Mouse (Mus musculus): Measurements from ENCODE around the gene Adap1.
A peak's percentile ranks its signal among the peaks of the same experiment; 100 is the strongest.

Gene Adap1

DNA sequence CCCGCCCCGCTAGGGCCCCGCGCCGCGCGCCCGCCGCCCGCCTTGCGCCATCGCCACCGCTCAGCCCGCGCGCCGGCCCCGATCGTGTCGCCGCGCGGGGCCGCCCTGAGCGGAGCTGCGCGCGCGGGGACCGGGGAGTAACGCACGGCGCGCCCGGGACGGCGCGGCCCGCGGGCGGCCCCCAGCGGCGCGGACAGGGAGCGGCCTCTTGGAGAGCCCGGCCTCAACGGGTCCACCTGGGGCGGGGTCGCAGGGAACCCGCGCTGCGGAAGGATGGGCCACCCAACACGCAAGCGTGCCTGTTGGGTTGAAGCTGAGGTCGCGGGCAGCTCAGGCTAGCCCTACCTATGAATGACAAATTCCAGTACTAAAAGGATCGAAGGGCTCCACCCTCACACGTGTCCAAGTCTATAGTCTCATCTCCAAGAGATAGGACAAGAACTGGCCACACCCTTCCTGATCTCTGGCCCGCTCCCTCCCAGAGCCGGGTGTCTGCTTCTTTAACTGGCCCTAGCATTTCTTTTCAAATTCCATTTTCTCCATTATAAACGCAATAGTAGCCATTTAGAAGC is at the start of gene Adap1:
TSS of gene Adap1 (minus strand) at position 228 of the 572 bp plus-strand sequence.
- peak; percentile 82 for DNase-seq (ENCODE audit: low read depth)

DNA sequence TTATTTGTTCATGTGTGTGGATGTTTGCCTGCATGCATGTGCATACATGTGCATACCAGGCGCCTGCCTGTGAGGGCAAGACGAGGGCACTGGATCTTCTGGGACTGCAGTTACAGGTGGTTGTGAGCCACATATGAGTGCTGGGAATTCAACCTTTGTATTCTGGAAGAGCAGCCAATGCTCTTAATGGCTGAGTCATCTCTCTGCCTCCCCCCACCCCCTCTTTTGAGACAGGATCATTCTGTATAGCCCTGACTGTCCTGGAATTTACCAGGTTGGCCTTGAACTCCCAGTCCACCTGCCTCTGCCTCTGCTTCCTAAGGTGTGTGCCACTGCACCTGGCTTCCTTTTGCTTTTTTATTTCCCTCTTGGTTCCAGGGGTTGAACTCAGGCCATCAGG is 49.4 kb upstream of the Adap1 start:
- no peak for DNase-seq (ENCODE audit: low read depth)

DNA sequence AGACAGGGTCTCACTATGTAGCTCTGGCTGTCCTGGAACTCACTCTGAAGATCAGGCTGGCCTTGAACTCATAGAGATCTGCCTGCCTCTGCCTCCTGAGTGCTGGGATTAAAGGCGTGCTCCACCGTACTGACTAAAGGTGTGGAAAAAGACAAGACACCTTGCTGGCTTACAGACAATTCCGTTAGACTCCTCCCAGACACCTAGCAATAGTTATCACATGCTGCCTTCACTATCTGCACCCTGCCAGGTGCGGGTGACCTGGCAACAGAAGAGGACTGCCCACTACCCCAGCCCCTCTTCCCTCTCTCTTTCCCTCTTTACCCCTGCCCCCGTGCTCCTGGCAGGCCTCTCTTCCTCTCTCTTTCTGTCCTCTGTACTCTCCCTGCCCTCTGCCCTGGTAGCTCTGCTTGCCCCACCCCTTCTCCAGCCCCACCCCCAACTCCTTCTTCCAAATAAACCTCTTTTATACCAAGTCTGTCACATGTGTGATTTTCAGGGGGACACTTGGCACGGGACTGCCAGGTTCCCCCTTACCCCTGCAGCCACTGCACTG is 48.5 kb upstream of the Adap1 start:
- DNase-seq (ENCODE audit: low read depth) = no peak

DNA sequence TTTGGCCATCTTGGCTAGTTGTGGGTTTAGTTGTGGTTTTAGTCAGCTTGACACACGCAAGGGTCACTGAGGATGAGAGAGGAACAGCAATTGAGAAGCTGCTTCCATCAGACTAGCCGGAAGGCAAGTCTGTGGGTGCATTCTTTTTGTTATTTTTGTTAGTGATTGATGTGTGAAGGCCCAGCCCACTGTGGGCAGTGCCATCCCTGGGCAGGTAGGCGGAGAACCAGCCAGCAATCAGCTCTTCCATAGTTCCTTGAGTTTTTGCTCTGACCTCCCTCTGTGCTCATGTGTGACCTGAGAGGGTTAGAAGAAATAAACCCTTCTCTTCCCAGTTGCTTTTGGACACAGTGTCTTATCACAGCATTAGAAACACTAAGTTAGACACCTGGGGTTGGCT is 47.7 kb upstream of the Adap1 start:
- peak; percentile 69 for DNase-seq (ENCODE audit: low read depth)

DNA sequence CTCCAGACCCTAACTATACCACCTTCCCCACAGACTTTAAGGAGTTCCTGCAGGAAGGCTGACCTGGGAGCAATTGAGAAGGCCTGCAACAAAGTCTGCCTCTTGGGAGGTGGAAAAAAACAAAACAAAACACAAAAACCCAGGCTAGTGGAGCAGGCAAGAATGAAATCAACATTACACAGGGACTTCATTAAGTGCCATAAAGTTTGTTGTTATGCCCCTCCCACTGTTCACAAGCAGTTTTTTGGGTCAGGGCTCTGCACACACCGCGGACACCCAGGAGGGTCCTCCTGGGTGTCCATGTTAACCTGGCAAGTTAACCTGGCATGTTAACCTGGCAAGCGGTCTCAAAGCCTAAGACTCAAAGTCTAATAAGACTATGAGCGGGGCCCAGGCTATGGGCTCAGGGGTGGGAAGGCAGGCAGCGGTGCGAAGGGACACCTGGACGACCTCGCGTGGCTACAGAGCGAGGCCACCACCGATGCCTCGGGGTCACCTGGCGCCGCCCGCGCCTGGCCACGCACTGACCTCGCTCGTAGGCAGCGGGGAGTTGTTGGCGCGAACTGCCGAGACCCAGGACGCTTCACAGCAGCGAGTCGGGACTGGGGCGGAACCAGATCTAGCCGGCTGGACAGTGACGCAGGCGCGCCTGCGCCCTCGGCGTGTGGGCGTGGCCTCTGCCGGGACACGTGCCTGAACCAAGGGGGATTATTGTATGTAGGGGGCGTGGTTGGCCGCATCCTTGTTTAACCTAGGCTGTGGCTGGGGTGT is 46.4 kb upstream of the Adap1 start:
- peak; percentile 95 for DNase-seq (ENCODE audit: low read depth)

DNA sequence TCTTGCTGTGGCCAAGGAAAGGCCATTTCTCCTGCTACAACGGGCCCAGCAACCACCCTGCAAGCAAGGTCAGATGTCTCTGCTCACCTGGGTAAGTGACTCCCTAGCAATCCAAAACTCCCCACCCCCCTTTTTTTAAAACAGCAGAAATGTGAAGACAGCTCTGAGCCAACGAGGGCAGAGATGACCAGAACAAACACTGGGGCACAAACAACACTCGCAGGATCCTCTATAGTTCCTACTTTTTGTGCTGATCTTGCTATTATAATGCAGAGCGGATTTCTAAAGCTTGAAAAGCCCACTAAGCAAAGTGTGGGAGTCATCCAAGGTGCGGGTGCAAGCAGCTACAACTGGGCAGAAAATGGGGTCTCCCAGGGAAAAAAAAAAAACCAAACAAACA is 45.7 kb upstream of the Adap1 start:
- DNase-seq (ENCODE audit: low read depth) = no peak

DNA sequence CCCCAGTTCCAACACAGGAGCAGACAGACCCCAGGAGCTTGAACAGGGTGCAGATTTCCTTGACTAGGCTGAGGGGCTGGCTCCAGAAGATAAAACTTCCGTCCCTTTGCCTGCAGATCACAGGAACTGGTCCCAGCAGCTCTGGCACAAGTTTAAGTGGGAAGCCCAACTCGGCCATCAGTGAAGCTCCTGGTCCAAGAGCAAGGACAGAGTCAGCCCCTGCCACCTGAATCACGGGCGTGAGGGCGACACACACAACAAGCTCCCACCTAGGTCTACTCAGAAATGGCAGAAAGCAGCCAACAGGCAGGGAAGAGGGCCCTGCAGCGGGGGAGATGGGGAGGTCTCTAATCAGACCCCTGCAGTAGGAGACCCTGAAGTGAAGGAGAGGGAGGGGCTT is 44.9 kb upstream of the Adap1 start:
- DNase-seq (ENCODE audit: low read depth) = no peak

DNA sequence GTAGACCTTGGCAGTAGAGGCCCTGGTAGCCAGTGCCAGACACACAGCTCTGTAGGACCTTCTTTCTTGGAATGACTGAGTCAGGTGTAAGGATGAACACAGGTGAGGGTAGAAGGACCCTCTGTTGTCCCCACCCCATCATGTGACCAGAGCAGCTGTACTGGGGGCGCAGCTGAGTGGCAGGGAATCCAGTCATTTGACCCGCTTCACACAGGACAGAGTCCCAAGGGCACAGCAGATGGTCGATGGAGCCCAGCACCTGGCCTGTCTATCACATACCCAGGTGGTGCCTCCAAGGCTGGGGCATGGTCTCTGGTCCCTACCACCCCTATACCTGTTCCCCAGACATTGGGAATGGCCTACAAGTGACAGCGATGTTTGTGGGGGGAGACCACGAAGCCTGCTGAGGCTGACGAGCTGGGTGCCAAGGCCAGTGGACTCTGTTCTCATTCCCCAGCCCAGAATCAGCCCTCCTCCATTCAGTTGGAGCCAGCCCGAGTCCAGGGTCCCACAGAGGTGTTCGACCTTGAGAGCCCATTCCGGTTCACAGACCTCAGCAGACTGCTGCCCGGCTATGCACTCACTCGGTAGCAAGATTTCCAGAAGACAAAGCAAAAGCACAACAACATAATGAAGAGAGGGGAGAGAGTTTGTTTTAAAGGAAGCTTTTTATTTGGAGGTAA is 43.4 kb upstream of the Adap1 start:
- no peak for DNase-seq (ENCODE audit: low read depth)

DNA sequence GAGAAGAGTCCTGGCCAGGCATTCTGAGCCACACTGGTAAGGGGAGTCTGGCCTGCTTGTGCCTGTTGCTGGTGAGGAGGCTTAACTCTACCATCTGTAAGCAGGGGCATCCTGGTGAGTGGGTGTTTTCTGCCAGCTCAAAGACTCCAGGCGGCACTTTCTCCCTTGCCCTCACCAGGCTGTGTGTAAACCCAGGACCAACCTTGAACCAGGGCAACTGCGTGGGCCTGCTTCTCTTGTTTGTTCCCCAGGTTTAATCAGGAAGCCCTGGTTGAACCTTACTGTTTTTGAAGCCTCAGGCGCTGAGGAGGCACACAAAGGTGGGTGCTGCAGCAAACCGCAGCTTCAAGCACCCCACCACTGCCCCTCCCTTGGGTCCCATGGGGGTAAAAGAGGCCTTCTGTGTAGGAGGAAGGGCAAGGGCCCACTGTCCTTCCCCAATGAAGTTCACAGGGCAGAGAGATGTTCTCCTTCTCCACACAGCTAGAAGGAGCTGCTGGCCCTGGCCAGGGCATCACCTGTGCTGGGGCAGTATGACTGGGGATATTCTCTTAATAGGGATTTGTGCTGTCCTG is 42.5 kb upstream of the Adap1 start:
- DNase-seq (ENCODE audit: low read depth) = no peak

DNA sequence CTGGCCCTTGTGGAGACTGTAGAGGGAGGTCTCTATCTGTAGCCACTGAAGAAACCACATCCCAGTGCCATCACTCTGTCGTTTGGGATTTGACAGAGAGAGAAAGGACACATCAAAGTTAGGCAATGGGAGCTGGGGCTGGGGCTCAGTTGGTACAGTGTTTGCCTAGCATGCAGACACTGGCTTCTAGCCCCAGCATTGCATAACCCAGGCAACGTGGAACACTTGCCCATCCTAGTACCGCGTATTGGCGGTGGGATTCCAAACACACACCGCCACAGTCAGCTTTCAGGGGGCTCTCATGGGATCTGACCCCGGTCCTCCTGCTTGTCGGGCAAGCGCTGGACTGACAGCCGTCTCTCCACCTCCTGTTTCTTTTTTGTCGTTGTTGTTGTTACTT is 41.1 kb upstream of the Adap1 start:
- DNase-seq (ENCODE audit: low read depth) = peak; percentile 25

DNA sequence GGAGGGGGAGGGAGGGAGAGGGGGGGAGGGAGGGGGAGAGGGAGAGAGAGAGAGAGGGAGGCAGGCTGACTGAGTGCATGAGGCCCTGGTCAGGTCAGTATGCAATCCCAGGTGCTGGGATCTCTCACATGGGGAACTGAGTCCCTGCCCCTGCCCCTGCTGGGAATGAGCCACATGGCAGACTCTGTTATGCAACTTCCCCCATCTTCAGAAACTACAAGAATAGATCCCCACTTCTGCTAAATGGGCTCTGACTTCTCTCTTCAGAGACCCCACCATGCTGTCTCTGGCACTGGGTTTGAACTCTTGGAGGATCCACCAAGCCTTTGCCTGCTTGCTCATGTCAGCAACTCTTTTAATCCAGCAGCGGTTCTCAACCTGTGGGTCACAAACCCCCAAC is 40.4 kb upstream of the Adap1 start:
- peak; percentile 68 for DNase-seq (ENCODE audit: low read depth)

DNA sequence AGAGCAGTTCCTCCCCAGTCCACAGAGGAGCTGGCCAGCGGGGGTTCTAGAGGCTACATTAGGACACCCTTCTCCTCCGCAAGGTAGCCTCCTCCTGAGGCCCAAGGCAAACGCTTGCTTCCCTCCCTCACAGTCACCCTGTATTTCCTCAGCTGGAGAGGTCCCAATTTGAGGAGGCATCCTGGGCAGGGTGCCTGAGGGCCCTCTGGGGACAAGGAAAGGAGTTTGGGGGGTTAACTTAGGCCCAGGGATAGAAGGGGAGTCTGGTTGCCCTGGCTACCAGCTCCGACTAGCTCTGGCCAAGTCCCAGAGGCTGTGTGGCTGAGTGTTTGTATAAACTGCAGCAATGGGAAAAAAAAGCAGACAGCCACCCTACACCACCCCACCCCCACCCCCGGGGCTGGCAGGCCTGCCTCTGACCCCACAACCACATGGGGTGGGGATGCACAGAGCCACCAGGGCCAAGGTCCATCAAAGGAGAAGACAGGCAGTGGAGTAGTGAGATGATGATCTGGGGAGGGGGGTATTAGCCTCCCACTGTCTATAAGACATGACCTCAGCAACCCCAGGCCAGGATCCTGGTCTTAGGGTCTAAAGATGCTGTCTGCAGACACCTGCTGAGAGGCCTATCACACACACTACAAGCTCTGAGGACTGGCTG is 39.6 kb upstream of the Adap1 start:
- peak; percentile 28 for DNase-seq (ENCODE audit: low read depth)

DNA sequence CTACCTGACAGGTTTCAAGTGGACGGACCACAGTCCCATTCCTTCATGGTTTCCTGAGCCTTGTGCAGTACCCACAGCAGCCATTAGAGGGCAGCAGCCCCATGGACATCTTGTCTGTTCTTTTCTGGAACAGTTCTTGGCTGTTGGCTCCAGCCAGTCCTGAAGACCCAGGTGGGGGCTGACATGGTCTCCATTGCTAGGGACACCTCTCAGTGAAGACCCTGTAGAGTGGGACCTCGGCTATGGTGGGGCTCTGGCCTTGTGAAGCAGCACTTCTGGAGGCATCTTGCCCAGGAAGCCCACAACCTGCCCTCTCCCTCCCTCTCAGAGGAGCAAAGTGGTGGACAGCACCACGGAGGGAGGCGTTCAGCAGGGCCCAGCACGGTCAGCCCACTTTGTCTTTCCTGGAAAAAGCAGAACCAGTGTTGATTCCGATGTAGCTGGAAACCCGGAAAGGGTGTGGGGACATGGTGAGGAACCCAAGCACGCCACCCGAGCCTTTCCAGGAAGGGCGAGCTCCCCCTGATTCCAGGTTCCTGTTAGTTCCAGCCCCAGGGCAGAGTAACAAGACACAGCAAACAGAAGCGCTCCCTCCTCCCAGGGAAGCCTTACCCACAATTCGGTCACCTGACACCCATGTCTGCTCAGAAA is 39.0 kb upstream of the Adap1 start:
- DNase-seq (ENCODE audit: low read depth) = peak; percentile 83

DNA sequence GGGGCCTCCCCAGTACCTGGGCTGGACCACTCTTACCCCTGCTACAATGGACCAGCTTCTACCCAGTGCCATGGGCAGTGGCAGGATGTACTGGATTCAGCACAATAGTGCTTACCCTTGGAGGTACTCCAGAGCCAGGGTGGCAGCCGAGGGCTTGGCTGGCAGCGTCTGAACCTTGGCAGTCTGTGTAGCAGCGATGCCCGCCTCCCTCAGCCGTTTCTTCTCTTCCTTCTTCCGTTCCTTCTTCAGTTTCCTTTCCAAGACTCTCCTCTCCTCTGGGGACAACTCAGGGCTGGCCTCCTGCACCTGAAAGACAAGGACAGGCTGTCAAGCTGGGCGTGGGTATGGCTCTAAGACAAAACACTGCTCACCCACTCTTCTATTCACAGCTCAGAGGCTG is 38.4 kb upstream of the Adap1 start:
- no peak for DNase-seq (ENCODE audit: low read depth)

DNA sequence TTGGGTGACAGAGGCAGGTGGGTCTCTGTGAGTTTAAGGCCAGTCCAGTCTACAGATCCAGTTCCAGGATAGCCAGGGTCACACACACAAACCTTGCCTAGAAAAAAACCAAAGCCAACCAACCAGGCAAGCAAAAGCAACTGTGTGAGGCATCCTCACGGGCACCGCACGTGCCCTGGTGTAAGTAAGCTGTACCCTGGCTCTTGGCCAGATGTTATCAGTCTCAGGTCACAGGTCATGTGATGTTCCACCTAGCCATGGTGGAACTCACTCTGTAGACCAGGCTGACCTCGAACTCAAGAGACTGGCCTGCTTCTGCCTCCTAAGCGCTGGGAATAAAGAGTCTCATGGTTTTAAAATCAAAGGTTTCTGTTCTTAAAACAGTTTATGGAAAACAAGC is 33.8 kb upstream of the Adap1 start:
- DNase-seq (ENCODE audit: low read depth) = no peak

DNA sequence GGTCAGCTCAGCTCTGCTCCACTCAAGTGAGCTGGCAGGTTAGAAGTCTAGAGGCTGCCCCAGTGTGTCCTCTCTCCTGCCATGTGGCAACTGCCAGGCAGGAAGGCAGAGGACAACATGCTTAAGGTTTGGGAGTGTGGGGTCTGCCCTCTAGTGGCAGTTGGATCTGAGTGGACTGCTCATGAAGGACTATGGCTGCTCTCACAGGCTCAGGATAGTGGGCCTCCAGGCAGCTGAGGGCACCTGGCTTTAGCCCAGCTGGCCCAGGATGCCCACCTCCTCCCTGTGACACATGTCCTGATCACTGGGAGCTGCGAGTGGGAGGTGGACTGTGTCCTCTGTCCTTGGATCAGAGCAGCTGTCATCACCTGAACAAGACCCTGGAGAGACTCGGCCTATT is 33.2 kb upstream of the Adap1 start:
- peak; percentile 72 for DNase-seq (ENCODE audit: low read depth)

DNA sequence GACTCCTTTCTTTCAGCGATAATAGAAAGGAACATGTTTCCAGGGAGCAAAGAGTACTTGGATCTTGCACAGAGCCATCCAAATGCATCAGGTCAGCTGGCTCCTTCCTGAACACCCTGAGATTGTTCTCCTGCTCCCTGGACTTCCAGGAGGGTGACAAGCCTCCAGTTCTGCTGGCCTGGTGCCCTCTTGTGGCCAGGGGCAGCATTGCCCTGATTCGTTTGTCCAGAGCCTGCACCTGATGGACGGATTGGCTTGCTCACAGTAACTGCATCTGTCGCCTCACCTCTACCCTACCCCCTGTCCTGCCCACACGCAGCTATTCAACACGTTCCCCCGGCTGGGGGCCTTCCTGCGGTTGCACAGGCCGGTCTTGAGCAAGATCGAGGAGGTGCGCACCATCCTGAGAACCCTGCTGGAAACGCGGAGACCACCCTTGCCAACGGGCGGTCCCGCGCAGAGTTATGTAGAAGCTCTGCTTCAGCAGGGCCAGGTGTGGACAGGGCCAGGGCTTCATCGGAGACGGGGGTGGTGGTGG is 29.9 kb upstream of the Adap1 start:
- peak; percentile 70 for DNase-seq (ENCODE audit: low read depth)

DNA sequence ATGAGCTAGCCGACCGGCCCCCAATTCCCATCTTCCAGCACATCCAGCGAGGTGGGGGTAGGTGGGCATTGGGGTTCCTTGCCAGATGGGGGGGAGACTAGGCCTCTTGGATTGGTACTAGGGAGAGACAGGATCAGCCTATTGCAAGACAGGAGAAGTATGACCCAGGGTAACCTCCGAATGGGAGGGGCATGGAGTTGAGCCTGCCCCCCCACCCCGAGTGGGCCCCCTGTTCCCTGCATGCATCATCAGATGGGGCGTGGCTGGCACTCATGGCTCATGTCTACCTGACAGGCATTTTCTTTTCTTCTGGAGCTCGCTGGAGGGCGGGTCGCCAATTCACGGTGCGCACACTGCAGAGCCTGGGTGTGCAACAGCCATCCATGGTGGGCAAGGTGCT is 28.5 kb upstream of the Adap1 start:
- DNase-seq (ENCODE audit: low read depth) = no peak

DNA sequence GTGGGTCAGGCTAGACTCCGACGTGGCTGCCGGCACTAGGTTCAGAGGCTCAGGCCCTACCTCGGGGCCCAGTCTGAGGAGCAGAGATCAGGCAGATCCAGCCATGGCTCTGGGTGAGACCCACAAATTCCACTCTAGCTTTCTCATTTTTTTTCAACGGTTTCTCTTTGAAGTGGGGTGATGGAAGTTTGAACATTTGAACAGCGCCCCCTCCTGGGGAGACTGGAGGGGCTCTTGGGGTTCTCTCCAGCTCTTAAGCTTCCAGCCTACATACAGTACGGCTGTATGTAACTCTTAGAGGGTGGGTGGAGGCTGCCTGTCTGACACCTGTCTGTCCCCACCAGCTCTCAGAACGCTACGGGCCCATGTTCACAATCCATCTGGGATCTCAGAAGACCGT is 28.1 kb upstream of the Adap1 start:
- DNase-seq (ENCODE audit: low read depth) = peak; percentile 78

DNA sequence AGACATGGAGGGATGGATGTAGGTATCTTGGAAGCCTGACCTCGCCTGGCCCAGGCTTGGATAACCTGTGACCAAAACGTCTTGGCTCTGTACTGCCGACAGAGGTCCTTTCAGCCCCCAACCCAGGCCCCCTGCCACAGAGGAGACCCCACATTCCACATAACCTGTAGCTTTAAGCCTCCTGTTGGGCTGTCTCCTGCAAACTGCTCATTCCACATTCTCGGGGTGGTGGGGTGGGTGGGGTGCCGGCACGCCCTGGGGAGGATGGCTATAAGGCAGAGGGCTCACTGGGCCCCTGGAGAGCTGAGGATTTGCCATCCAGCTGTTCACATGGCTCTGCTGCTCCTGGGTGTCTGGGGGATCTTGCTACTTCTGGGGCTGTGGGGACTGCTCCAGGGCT is 26.9 kb upstream of the Adap1 start, which contains the start of gene Cyp2w1:
TSS of gene Cyp2w1 (plus strand) at position 301 of the 400 bp plus-strand sequence.
- no peak for DNase-seq (ENCODE audit: low read depth)

DNA sequence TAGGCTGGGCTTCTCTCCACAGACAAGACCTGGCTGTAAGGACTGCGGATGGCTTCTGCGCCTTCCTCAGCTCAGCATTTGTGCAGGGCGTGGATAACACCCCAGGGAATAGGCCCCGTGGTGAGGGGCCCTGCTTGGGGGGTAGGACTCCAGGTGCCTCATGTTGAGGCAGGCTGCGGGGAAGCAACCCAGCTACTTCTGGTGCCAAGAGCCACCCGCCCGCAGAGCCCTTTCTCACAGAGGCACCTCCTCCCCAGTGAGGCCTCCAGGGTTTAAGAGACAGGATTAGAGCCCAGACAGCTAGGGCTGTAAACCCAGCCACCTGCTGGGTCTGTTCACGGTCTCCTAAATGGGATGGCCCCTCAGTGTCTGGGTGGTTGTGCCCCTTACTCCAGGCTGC is 26.2 kb upstream of the Adap1 start:
- no peak for DNase-seq (ENCODE audit: low read depth)
